Mouse (Mus musculus): Measurements from ENCODE around the gene Rarb. TPM values are rescaled to one million over a fixed set of nuclear protein-coding genes. Genes with fewer than 3 reads are reported as not detected.
A peak's percentile ranks its signal among the peaks of the same experiment; 100 is the strongest.

The Rarb gene
- polyA plus RNA-seq, 1 experiment from 2014 or later: 2.4 TPM

DNA sequence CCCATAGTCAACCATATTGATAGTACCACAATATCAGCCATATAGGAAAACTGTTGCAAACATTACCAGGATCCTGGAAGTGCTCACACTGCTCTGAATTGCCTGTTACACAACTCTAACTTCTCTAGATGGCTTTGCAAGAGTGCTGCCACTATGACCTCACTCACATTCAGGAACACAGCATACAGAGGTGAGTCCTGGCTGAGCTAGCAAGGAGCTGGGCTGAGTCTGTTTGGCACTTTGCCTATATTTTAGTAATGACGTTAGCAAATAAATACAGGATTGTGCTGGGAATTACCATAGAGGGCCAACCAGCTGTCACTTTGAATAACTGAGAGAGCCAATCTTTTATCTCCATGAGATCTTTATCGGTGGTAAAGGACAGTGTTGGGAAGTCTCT, 86.9 kb downstream of the Rarb start:
- no peak overlapping the region for H3K9ac ChIP-seq
- no peaks in the 10 kb centered on the region for H3K4me1 ChIP-seq (replicated peaks)
- H3K4me2 ChIP-seq: no peak overlapping the region
- H3K4me3 ChIP-seq (replicated peaks): no peak overlapping the region
- 60% methylated on average over 2 of the region's 2 CpGs for WGBS (ENCODE audit: insufficient replicate concordance)
- no peaks in the 10 kb centered on the region for H3K36me3 ChIP-seq (replicated peaks)
- H3K9me3 ChIP-seq (replicated peaks): no peaks in the 10 kb centered on the region
- no peaks in the 10 kb centered on the region for H3K27me3 ChIP-seq
- no peak overlapping the region for H3K27ac ChIP-seq (replicated peaks)
- no peak for ATAC-seq (ENCODE audit: insufficient read depth)

DNA sequence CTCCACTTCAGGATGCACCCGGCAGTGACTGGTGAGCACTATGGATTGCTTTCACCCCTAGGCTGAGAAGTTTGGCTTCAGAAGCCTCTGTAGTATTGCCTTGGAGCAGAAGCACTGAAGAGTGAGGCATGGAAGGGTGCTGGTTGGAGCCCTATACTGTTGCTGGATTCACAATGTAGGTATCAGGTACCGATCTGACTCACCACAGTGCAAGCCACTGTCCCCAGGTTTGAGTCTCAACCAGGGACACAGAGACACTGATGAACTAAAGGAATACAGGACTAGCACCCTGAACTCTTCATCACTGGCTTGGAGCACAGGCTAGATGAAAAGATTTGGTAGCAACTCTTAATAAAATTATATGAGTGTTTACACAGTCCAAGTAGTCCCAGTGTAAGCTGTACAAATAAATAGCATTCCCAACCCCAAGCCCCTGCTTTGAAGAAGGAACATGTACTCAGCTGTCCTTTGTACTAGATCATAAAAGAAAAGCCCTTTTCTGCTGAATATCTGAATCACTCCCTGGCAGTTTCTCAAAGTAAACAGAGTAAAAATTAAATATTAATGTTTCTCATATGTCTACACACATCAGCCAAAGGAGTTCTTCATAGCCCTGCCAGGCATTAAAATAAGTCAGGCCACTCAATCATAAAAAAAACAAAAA, 90.6 kb downstream of the Rarb start:
- no peak overlapping the region for H3K27ac ChIP-seq (replicated peaks)
- H3K4me1 ChIP-seq (replicated peaks): no peaks in the 10 kb centered on the region
- H3K36me3 ChIP-seq (replicated peaks): no peaks in the 10 kb centered on the region
- H3K27me3 ChIP-seq: no peaks in the 10 kb centered on the region
- WGBS (ENCODE audit: insufficient replicate concordance): 63% methylated on average over 2 of the region's 2 CpGs
- no peak overlapping the region for H3K9ac ChIP-seq
- H3K4me3 ChIP-seq (replicated peaks): no peak overlapping the region
- H3K4me2 ChIP-seq: no peak overlapping the region
- no peaks in the 10 kb centered on the region for H3K9me3 ChIP-seq (replicated peaks)
- no peak for ATAC-seq (ENCODE audit: insufficient read depth)

DNA sequence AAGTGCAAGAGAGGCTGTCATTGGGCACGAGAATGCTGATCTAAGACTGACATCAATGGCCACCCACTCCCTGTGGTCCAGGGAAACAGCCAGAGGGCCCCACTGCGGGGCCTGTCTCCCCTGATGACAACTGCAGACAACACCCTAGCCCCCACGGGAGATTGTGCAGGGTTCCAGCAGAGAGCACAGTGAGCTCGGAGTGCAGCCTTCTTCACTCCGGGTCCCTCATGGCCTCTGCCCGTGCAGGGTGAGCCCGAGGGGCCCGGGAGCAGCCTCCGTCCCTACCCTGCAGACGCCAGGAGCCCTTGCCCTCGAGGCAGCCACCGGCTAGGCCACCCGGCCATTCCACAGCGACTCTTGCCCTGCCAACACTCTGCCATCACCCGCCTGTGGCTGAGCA, 95.0 kb downstream of the Rarb start:
- no peaks in the 10 kb centered on the region for H3K9me3 ChIP-seq (replicated peaks)
- no peak overlapping the region for H3K27ac ChIP-seq (replicated peaks)
- no peak overlapping the region for H3K9ac ChIP-seq
- 71% methylated on average over 15 of the region's 15 CpGs for WGBS (ENCODE audit: insufficient replicate concordance)
- H3K4me3 ChIP-seq (replicated peaks): no peak overlapping the region
- ATAC-seq (ENCODE audit: insufficient read depth): no peak
- H3K27me3 ChIP-seq: no peaks in the 10 kb centered on the region
- no peaks in the 10 kb centered on the region for H3K36me3 ChIP-seq (replicated peaks)
- H3K4me1 ChIP-seq (replicated peaks): no peaks in the 10 kb centered on the region
- H3K4me2 ChIP-seq: no peak overlapping the region

DNA sequence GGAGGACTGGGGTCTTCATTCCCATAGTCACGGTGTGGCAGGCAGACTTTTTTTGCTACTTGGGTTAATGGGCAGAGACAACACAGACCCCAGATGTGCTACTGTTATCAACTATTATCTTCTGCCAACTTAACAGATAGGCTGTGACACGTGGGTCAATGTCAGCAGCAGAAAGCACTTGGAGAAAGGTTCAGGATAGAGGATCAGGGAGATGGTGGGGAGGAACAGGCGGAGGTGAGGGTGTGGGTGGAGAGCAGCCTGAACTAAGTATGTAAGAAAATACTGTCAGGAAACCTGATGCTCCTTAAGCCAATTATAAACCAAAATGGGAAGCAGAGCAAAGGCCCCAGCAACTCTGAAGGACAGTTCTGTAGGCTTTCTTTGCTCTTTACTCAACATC, 101.1 kb downstream of the Rarb start:
- ATAC-seq (ENCODE audit: insufficient read depth): no peak
- H3K4me2 ChIP-seq: no peak overlapping the region
- 46% methylated on average over 3 of the region's 3 CpGs for WGBS (ENCODE audit: insufficient replicate concordance)

DNA sequence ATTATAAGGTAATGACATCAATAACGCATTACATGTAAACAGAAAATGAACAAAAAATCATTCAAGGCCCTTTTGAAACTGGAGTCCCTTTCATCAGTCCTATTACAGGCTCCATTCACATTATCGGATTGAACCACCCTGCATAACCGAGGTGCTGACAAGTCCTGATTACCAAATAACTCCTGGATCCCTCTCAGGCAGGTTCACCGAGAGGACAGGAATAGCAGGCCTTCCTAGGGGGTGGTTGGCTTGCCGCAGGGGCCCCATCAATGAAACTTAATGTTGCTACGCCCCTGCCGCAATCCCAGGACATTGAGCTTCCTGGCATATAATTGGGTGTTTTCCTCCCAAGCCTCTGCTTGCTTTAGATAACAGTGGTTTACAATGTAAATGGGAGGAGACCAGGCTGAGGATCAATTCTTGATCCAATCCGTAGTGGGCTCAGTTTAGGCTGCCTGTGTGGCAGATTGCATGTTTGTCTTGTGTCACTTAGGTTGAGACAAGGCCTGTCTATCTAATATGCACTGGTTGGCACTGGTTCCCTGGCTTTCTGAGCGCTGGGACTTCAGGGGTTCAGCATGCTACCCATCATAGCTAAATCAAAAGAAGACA, 104.5 kb downstream of the Rarb start:
- no peaks in the 10 kb centered on the region for H3K27me3 ChIP-seq
- H3K36me3 ChIP-seq (replicated peaks): no peaks in the 10 kb centered on the region
- no peak overlapping the region for H3K9ac ChIP-seq
- no peak overlapping the region for H3K27ac ChIP-seq (replicated peaks)
- no peak for ATAC-seq (ENCODE audit: insufficient read depth)
- H3K4me1 ChIP-seq (replicated peaks): no peaks in the 10 kb centered on the region
- no peak overlapping the region for H3K4me3 ChIP-seq (replicated peaks)
- 29% methylated on average over 9 of the region's 9 CpGs for WGBS (ENCODE audit: insufficient replicate concordance)
- H3K4me2 ChIP-seq: no peak overlapping the region
- H3K9me3 ChIP-seq (replicated peaks): no peaks in the 10 kb centered on the region

More for the DNA sequence above, 101.1 kb downstream of the Rarb start:
- H3K4me3 ChIP-seq (replicated peaks): no peak overlapping the region
- no peaks in the 10 kb centered on the region for H3K27me3 ChIP-seq
- no peak overlapping the region for H3K27ac ChIP-seq (replicated peaks)
- no peaks in the 10 kb centered on the region for H3K36me3 ChIP-seq (replicated peaks)
- no peaks in the 10 kb centered on the region for H3K4me1 ChIP-seq (replicated peaks)
- no peaks in the 10 kb centered on the region for H3K9me3 ChIP-seq (replicated peaks)
- H3K9ac ChIP-seq: no peak overlapping the region

DNA sequence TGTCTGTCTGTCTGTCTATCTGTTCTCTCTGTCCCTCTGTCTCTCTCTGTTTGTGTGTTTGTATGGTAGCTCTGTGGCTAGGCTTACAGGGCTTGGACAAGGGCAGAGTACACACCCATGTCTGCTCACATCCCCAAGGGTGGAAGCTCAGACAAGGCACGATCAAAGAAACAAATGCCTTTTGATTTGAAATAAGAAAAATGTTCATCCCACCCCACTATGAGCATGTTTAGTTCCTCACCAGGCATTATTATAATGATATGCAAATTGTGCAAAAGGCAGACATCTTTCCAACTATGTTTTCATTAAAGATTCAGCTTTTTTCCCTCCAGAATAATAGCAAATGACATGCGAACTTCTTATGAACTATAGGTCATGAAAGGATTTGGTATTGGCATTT, 105.2 kb downstream of the Rarb start:
- Histone ChIP-seq H3K4me1 (replicated peaks) (no peaks in the 10 kb centered on the region), H3K27ac (replicated peaks) (no peak overlapping the region), H3K9ac (no peak overlapping the region), H3K9me3 (replicated peaks) (no peaks in the 10 kb centered on the region), H3K4me3 (replicated peaks) (no peak overlapping the region), H3K4me2 (no peak overlapping the region), H3K36me3 (replicated peaks) (no peaks in the 10 kb centered on the region), H3K27me3 (no peaks in the 10 kb centered on the region)
- no peak for ATAC-seq (ENCODE audit: insufficient read depth)
- WGBS (ENCODE audit: insufficient replicate concordance): 44% methylated on average over 2 of the region's 2 CpGs

DNA sequence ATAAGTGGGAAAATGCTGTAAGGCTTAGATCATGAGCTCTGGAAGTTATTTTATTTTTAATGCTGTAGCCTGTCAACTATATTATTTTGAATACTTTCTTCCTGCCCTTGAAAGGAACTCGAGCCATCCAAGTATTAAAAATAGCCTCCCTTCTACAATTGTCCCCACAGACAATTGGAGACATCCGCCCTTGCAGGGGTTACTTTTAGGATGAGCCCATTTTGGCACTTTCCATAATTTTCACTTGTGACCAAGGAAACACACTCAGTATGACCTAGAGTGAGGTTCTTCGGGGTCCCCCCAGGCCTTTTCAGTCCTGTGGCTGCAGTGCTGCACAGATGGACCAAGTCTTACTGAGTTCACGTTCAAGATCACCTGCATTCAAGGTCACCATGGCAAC, 119.7 kb downstream of the Rarb start:
- H3K9ac ChIP-seq: no peak overlapping the region
- no peak overlapping the region for H3K4me3 ChIP-seq (replicated peaks)
- 39% methylated on average over 4 of the region's 4 CpGs for WGBS (ENCODE audit: insufficient replicate concordance)
- ATAC-seq (ENCODE audit: insufficient read depth): no peak
- H3K4me2 ChIP-seq: no peak overlapping the region
- H3K36me3 ChIP-seq (replicated peaks): no peaks in the 10 kb centered on the region
- no peaks in the 10 kb centered on the region for H3K27me3 ChIP-seq
- H3K4me1 ChIP-seq (replicated peaks): no peaks in the 10 kb centered on the region
- H3K9me3 ChIP-seq (replicated peaks): no peaks in the 10 kb centered on the region
- no peak overlapping the region for H3K27ac ChIP-seq (replicated peaks)

DNA sequence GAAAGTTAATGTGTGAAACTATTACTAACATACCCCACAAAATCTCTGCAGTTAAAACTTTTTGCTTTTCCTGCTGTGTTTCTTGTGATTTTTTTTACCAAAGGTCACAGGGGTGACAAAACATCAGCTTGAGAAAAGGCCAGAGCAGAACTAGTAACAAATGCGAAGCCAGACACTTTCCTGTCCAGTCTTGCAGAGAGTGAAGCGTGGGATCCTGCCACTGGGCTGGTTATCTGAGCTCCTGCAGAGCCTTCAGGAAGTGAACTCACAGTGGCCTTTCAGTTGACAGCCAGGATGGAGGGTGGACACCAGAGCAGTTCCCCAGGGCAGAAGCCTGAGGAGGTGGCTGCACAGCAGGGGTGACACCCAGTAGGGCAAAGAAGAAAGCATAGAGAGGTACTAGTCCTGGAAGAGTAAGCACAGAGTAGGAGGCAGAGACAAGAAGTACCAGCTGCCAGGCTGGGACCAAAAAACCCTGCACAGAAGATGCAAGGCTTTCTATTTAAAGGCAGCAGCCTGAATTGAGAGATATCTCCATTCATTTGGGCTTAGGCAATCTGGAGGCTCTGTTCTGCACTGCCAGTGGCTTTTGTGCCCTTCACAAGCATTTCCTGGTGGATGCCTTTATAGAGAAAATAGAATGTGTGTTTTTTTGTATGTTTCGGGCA, 123.4 kb downstream of the Rarb start:
- no peaks in the 10 kb centered on the region for H3K4me1 ChIP-seq (replicated peaks)
- H3K4me2 ChIP-seq: no peak overlapping the region
- H3K27ac ChIP-seq (replicated peaks): no peak overlapping the region
- H3K9me3 ChIP-seq (replicated peaks): no peaks in the 10 kb centered on the region
- no peaks in the 10 kb centered on the region for H3K36me3 ChIP-seq (replicated peaks)
- H3K4me3 ChIP-seq (replicated peaks): no peak overlapping the region
- 29% methylated on average over 3 of the region's 3 CpGs for WGBS (ENCODE audit: insufficient replicate concordance)
- H3K27me3 ChIP-seq: no peaks in the 10 kb centered on the region
- no peak overlapping the region for H3K9ac ChIP-seq
- ATAC-seq (ENCODE audit: insufficient read depth): peak; percentile 52; the same call in 1 of the 2 replicates

DNA sequence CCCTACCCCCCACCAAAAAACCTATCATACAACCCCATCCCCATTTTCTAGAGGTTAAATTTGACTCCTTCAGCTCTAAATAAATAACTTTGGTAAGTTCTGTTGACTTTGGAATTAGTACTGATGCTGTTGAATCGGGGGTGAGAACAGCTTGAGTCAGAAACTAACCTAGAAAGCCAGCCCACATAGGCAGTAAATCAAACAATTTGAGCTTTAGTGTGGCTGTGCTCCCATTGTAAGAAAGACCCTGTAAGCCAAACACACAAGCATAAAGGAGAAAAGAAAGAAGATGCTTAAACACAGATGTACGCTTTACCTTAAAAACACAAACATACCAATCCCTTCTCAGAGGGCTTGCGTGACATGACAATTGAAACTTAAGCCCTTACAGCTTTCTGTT, 140.6 kb downstream of the Rarb start:
- no peaks in the 10 kb centered on the region for H3K4me1 ChIP-seq (replicated peaks)
- H3K4me3 ChIP-seq (replicated peaks): no peak overlapping the region
- no peak for ATAC-seq (ENCODE audit: insufficient read depth)
- WGBS (ENCODE audit: insufficient replicate concordance): 51% methylated on average over 3 of the region's 3 CpGs
- H3K36me3 ChIP-seq (replicated peaks): no peaks in the 10 kb centered on the region
- H3K4me2 ChIP-seq: no peak overlapping the region
- no peaks in the 10 kb centered on the region for H3K9me3 ChIP-seq (replicated peaks)
- H3K27ac ChIP-seq (replicated peaks): no peak overlapping the region
- no peak overlapping the region for H3K9ac ChIP-seq
- H3K27me3 ChIP-seq: no peaks in the 10 kb centered on the region

DNA sequence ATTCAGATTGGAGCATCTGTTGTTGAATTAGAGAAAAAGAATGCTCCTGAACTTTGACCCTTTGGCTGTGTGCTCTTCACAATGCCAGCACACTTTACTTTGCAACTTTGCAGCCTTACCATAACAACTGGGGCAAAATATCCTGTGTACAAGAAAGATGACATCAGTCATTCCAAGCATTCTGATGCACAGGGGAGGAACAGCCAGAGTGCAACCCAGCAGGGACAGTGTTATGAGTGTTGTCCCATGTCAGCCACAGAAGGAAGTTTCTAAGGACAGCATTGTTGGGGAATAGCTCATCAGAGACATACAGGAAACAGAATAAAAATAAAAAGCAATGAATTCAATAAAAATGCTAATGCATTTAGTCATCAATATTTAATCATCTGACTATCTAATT, 141.9 kb downstream of the Rarb start:
- Histone ChIP-seq H3K27me3 (no peaks in the 10 kb centered on the region), H3K27ac (replicated peaks) (no peak overlapping the region), H3K36me3 (replicated peaks) (no peaks in the 10 kb centered on the region), H3K9ac (no peak overlapping the region), H3K9me3 (replicated peaks) (no peaks in the 10 kb centered on the region), H3K4me1 (replicated peaks) (no peaks in the 10 kb centered on the region), H3K4me3 (replicated peaks) (no peak overlapping the region), H3K4me2 (no peak overlapping the region)
- ATAC-seq (ENCODE audit: insufficient read depth): no peak

DNA sequence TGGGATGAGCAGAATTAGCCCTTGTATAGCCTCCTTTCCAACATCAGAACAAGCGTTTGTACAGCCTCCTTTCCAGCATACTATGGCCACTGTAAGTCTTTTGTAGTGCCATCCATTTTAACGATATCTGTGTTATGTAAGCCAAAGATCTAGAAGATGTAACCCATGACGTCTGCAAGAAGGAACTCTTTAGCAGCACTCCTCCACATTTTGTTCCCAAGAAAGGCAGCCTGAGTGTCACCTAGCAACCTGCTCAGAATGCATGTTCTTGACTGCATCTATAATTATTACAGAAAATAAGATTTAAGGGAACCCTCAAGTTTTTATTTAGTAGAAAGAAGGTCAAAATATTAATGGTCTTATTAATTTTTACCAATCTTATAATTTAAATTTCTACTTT, 148.4 kb downstream of the Rarb start:
- ATAC-seq (ENCODE audit: insufficient read depth): no peak
- H3K4me3 ChIP-seq (replicated peaks): no peak overlapping the region
- H3K36me3 ChIP-seq (replicated peaks): no peaks in the 10 kb centered on the region
- no peak overlapping the region for H3K4me2 ChIP-seq
- no peak overlapping the region for H3K27ac ChIP-seq (replicated peaks)
- H3K27me3 ChIP-seq: no peaks in the 10 kb centered on the region
- H3K4me1 ChIP-seq (replicated peaks): no peaks in the 10 kb centered on the region
- H3K9ac ChIP-seq: no peak overlapping the region
- WGBS (ENCODE audit: insufficient replicate concordance): 64% methylated on average over 3 of the region's 3 CpGs
- no peaks in the 10 kb centered on the region for H3K9me3 ChIP-seq (replicated peaks)
